Mouse (Mus musculus): ENCODE measurements around the gene Pld6.

DNA sequence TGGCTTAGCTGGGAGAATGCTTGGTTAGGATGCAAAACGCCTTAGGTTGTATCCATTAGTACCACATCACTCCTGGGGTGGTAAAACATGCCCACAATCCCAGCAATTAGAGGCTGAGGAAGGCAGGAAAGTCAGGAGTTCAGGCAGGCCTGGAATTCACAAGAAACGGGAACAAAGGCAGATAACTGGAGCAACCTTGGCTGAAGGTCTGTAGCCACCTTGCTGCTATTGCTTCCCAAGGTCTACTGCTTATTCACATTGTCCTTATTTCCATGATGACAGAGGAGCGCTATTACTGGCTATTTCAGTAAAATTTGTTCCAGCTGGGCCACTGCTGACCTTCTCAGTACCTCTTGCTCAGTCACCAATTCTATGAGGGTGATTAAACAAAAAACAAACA is 25.8 kb upstream of the Pld6 start:
- TF ChIP-seq POLR2A (IDR thresholded peaks at IDR 0.05; ENCODE audit: borderline replicate concordance, extremely low read depth, insufficient read depth, insufficient read length, poor library complexity, severe bottlenecking) (no peak), CTCF (IDR thresholded peaks at IDR 0.05; ENCODE audit: borderline replicate concordance, extremely low read depth, insufficient read depth, insufficient read length) (no peak)
